Mouse (Mus musculus): ENCODE results near the gene Fgf5.

DNA sequence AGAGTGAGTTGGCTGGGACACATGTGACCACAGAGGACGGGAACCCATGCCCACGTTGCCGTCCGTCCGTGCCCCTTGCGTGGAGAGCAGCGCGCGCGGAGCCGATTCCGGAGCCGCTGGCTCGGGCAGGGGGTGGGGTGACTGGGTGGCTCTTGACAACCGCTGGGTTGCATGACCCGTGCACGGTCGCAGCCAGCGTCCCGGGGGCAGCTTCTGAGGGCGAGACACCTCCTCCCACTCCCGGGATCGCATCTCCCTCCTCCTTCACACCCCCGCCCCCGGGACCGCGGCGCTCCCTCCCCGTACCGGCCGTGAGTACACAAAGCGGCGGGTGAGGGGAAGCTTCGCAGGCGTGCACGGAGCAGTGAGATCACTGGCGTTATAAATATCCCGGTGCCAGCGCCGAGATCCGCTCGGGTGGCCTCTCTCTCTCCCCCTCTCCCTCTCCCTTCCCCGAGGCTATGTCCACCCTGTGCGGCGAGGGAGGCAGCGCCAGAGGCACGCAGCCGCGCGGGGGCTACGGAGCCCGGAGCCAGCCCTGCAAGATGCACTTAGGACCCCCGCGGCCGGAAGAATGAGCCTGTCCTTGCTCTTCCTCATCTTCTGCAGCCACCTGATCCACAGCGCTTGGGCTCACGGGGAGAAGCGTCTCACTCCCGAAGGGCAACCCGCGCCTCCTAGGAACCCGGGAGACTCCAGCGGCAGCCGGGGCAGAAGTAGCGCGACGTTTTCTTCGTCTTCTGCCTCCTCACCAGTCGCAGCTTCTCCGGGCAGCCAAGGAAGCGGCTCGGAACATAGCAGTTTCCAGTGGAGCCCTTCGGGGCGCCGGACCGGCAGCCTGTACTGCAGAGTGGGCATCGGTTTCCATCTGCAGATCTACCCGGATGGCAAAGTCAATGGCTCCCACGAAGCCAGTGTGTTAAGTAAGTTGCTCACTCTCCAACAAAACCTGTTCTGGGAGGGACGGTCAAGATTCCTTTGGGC is at the start of gene Fgf5:
- no peak for TF ChIP-seq CTCF (IDR thresholded peaks at IDR 0.05; ENCODE audit: control insufficient read depth, insufficient read depth, insufficient replicate concordance, low read depth, low read length)
- TF ChIP-seq POLR2A (IDR thresholded peaks at IDR 0.05; ENCODE audit: control insufficient read depth, low read depth, low read length), result no peak
